Mouse (Mus musculus) limb, embryonic 10.5 days (tissue): ENCODE results near the gene Tmc6. TPM values are rescaled to one million over a fixed set of nuclear protein-coding genes. Genes with fewer than 3 reads are reported as not detected.

ENCODE experiments used
- DNase-seq: peaks from one replicate; pipeline ENCODE4 v3.0.0-alpha.2; 2017; ENCODE audit warnings: low spot score
- H3K27ac ChIP-seq: fragments of 300-500 bp; sonication (generic); 2 replicates; pipeline ENCODE4 v1.5.1; 2016; ENCODE audit warnings: mild to moderate bottlenecking
- H3K27me3 ChIP-seq: fragments of 300-500 bp; sonication (generic); 2 replicates; pipeline ENCODE4 v1.6.1; 2016; ENCODE audit warnings: low read depth, mild to moderate bottlenecking; ENCODE audit not compliant: poor library complexity, severe bottlenecking
- H3K36me3 ChIP-seq: fragments of 300-500 bp; sonication (generic); 2 replicates; pipeline ENCODE4 v1.6.1; 2016; ENCODE audit warnings: mild to moderate bottlenecking, moderate library complexity
- H3K4me1 ChIP-seq: fragments of 300-500 bp; sonication (generic); 2 replicates; pipeline ENCODE4 v1.6.1; 2016
- H3K4me3 ChIP-seq: fragments of 300-500 bp; sonication (generic); 2 replicates; pipeline ENCODE4 v1.5.1; 2016; ENCODE audit warnings: mild to moderate bottlenecking, moderate library complexity
- H3K9me3 ChIP-seq: fragments of 300-500 bp; sonication (generic); replicated peaks from 2 replicates; pipeline ENCODE4 v1.6.1; 2016; ENCODE audit warnings: mild to moderate bottlenecking
- WGBS: fragments of 180-500 bp; shearing (Covaris S2); methylation state at CpG from one replicate; pipeline ENCODE4 v1.1.7; 2016; 5-methylcytosine and 5-hydroxymethylcytosine counted together
- polyA plus RNA-seq: library from polyadenylated mRNA; unstranded; fragments of >200 nt; fragmentation: Nextera tagmentation; extraction: Ambion mirVana; gene quantifications from 2 replicates; pipeline ENCODE4 v1.2.1, GENCODE M21; 2016

The Tmc6 gene
- polyA plus RNA-seq: 25.1 and 28.2 TPM in 2 replicates

DNA sequence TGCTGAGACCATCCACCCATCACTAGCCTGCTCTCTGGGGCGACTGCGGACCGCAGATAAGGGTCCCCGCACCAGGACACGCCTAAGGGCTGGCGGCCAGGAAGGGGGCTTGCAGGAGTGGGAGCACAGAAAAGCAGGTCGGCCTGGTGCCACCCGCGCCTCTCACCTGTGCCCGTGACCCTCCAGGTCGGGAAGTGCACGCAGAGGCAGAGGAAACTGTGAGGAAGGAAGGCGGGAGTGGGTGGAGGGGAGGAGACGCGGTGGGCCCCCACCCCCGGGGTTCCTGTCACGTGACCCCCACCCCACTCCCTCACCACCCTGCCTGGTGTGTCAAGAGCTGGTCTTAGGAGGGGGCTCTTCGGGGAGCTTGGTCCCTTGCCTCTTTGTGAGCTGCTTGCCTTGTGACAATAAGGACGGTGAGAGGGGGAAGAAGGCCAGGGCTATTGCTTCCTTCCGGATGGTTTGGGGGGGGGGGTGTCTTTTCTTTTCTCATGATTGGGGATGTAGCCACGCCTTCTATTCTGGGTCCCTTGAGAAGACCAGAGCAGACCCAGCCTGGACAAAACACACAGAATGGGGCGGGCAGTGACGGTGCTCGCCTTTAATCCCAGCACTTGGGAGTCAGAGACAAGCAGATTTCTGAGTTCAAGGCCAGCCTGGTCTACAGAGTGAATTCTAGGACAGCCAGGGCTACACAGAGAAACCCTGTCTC lies at the start of gene Tmc6, which contains the start of gene Tmc8:
Gene Tmc6, minus strand, starts transcription at position 206 of the 712 bp plus-strand sequence.
Gene Tmc8, plus strand, starts transcription at position 84 of the 712 bp plus-strand sequence.
- 42% methylated on average over 22 of the region's 24 CpGs for WGBS
- peak within 1 kb of the TSS; percentile 66 for H3K4me3 ChIP-seq
- DNase-seq: no peak
- peaks cover 11% of the 10 kb centered on the region for H3K36me3 ChIP-seq
- H3K27ac ChIP-seq: peak within 1 kb of the TSS; percentile 91
- H3K9me3 ChIP-seq: no peaks in the 10 kb centered on the region
- peaks cover 41% of the 10 kb centered on the region for H3K27me3 ChIP-seq
- H3K4me1 ChIP-seq: peaks cover 71% of the 10 kb centered on the region

- Histone ChIP-seq H3K4me3 (no peak overlapping the region), H3K27ac (0 out of 2 replicates have a peak overlapping the region, but pooled peaks have one; percentile 3), H3K9me3 (no peaks in the 10 kb centered on the region), H3K36me3 (no peaks in the 10 kb centered on the region), H3K4me1 (peaks cover 47% of the 10 kb centered on the region), H3K27me3 (no peaks in the 10 kb centered on the region)
- DNase-seq: no peak
- WGBS: 84% methylated on average over 9 of the region's 9 CpGs
Observed at GRCm38 (mm10) chr11:117830401-117830800, 48.4 kb upstream of the Tmc6 start.

DNA sequence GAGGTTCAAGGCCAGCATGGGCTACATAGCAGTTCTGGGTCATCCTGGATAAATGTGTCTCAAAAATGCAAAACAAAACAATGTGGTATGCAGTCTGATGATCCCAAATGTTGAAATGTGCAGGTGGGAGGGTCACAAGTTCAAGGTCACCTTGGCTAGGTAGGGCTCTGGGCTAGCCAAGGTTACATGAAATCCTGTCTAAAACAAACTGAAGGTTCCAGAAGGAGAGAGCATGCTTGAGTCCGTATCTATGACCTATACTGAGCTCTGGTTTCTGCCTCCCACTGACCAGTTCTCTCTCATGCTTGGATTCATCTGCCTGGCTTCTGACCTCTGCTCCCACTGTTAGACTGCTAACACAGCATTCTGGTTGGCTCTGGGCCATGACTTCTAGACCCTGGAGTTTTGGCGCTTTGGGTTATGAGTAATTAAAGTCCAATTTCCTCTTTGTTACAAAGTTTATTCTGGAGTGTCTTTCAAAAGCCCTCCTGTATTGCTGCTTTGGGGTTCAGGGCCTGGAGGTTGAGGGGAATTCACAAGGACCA lies 47.7 kb upstream of the Tmc6 start:
- no peak overlapping the region for H3K27ac ChIP-seq
- WGBS: 92% methylated on average over 2 of the region's 2 CpGs

GRCm38 (mm10) chr11:117828888-117829604 lies 47.0 kb upstream of the Tmc6 start:
- H3K36me3 ChIP-seq: peaks cover 3% of the 10 kb centered on the region
- no peak for DNase-seq
- peaks cover 56% of the 10 kb centered on the region for H3K4me1 ChIP-seq
- no peak overlapping the region for H3K27ac ChIP-seq
- H3K4me3 ChIP-seq: no peak overlapping the region
- no peaks in the 10 kb centered on the region for H3K27me3 ChIP-seq
- 65% methylated on average over 9 of the region's 9 CpGs for WGBS
- no peaks in the 10 kb centered on the region for H3K9me3 ChIP-seq

More for the DNA sequence above, 47.7 kb upstream of the Tmc6 start:
- Histone ChIP-seq H3K4me1 (peaks cover 50% of the 10 kb centered on the region), H3K9me3 (no peaks in the 10 kb centered on the region), H3K27me3 (no peaks in the 10 kb centered on the region), H3K36me3 (no peaks in the 10 kb centered on the region), H3K4me3 (no peak overlapping the region)
- DNase-seq: no peak

DNA sequence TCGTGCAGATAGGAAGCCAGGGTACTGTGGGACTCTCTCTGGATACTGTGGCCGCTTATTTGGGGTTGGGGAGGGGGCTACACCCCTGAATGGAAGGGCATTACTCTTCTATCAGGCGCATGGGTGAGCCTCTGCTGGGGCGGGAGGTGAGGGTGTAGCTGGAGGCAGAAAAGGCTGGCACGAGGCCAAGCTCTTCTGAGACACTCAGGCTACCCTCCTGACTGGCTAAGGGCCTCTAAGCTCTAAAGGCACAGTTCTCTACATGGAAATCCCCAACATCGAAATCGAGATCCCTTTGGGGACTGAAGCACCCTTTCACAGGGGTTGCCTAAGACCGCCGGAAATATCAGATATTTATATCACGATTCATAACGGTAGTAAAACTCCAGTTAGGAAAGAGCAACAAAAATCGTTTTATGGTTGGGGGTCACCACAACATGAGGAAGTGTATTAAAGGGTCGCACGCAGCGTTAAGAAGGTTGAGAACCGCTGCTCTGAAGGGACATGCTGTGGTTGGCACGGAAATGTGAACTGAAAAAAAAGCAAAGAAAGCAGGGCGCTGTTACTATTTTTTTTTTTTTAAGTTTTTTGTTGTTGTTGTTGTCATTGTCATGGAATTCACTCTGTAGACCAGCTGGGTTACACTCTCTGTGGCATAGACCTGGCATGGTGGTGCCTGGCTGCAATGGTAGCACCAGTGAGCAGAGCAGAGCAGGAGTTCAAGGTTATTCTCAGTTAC lies 46.3 kb upstream of the Tmc6 start:
- 88% methylated on average over 18 of the region's 18 CpGs for WGBS
- Histone ChIP-seq H3K27ac (0 out of 2 replicates have a peak overlapping the region, but pooled peaks have one; percentile 22), H3K27me3 (no peaks in the 10 kb centered on the region), H3K4me1 (peaks cover 60% of the 10 kb centered on the region), H3K9me3 (no peaks in the 10 kb centered on the region), H3K4me3 (no peak overlapping the region), H3K36me3 (peaks cover 11% of the 10 kb centered on the region)
- no peak for DNase-seq

DNA sequence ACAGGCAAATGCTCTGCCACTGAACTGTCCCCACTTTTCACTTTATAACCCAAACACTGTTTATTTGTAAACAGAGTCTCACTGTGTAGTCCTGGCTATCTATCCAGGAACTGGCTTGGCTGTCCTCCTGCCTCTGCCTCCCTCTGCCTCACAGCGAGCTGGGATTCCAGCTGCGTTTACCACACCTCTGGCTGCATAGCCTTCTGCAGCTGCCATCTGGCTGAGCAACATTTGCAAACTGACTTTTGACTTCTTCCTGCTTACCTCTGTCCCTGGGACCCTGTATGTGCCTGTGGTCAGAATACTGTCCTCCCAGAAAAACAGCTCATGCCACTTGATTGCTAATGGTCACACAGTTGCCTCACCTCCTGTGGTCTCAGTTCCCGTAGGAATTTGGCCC lies 45.4 kb upstream of the Tmc6 start:
- 43% methylated on average over 3 of the region's 3 CpGs for WGBS
- H3K4me1 ChIP-seq: peaks cover 65% of the 10 kb centered on the region

GRCm38 (mm10) chr11:117826916-117827315 lies 44.9 kb upstream of the Tmc6 start:
- Histone ChIP-seq H3K4me1 (peaks cover 62% of the 10 kb centered on the region), H3K27me3 (no peaks in the 10 kb centered on the region), H3K9me3 (no peaks in the 10 kb centered on the region), H3K36me3 (peaks cover 25% of the 10 kb centered on the region), H3K27ac (peak overlapping the region; percentile 96), H3K4me3 (no peak overlapping the region)
- WGBS: 75% methylated on average over 8 of the region's 8 CpGs
- DNase-seq: no peak

More for the DNA sequence above, 45.4 kb upstream of the Tmc6 start:
- no peak for DNase-seq
- no peak overlapping the region for H3K4me3 ChIP-seq
- peaks cover 20% of the 10 kb centered on the region for H3K36me3 ChIP-seq
- H3K27me3 ChIP-seq: no peaks in the 10 kb centered on the region
- H3K9me3 ChIP-seq: no peaks in the 10 kb centered on the region
- peak overlapping the region; percentile 96; the same call in 1 of the 2 replicates for H3K27ac ChIP-seq

DNA sequence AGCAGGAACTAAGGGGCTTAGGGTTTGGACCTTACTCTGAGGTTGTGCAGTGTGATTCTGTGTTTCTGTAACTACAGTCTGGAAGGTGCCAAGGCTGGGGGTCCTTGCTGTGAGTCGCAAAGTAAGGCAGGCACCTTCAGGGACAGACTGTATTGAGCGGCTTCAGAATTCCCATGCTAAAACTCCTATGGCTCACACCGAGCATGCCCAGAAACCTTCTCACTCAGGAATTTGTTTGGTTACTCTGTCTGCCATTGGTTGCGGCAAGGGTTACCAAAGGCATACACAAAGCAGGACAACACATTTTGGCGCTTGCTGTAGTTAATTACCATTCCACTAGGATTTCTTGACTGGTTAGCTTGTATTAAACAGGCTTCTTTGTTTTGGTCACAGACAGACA lies 44.2 kb upstream of the Tmc6 start:
- H3K27ac ChIP-seq: peak overlapping the region; percentile 96
- WGBS: 18% methylated on average over 5 of the region's 5 CpGs
- peak overlapping the region; percentile 77 for H3K4me3 ChIP-seq
- no peaks in the 10 kb centered on the region for H3K27me3 ChIP-seq
- H3K4me1 ChIP-seq: peaks cover 63% of the 10 kb centered on the region
- H3K9me3 ChIP-seq: no peaks in the 10 kb centered on the region
- no peak for DNase-seq
- peaks cover 32% of the 10 kb centered on the region for H3K36me3 ChIP-seq

GRCm38 (mm10) chr11:117825333-117826101 lies 43.5 kb upstream of the Tmc6 start, which contains the start of the genes Afmid and Tk1:
Gene Afmid (plus strand): TSS chr11:117825924.
Gene Tk1 (minus strand): TSS chr11:117826092.
- no peaks in the 10 kb centered on the region for H3K9me3 ChIP-seq
- peaks cover 63% of the 10 kb centered on the region for H3K4me1 ChIP-seq
- WGBS: under 1% methylated on average over 34 of the region's 34 CpGs

DNA sequence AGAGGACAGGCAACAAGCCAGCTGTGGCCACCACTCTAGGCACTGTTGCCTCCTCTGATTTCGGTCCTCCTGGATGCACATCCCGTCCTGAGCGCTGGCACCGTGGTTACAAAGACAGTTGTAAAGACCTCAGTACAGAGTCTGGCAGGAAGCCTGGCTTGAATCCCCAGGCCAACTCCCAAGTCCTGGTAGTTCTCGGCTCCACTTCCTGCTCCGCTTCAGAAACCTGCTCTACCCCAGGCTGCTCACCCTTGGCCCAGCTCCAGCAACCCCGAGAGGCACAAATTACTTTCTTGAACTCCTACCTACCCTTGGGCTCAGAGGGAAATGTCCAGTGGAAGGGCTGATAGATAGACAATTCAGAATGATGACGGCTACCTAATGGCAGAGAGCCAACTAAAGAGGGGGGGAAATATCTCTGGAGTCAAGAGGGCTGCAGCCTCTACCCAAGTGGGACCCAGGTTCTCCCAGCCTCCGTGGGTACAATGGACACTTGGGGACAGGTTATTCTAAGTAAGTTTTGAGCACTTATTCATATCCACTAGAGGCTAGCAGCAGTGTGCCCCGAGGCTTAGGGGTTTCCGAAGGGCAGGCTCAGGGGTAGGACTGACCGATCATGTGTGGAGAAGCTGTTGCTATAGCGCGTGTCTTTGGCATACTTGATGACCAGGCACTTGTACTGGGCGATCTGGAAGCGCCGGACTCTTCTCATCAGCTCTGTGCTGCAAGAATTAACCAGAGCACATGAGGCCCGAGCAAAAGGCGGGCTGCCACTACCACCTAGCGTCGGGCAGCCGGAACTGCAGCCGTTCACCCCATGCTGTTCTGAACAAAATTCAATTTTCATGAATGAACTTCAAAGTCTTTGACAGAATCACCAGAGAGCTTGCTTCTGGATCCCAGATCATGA lies 42.3 kb upstream of the Tmc6 start:
- WGBS: 35% methylated on average over 23 of the region's 23 CpGs
- Histone ChIP-seq H3K9me3 (no peaks in the 10 kb centered on the region), H3K27ac (peak overlapping the region; percentile 96), H3K36me3 (peaks cover 51% of the 10 kb centered on the region), H3K4me3 (peak overlapping the region; percentile 77), H3K4me1 (peaks cover 71% of the 10 kb centered on the region), H3K27me3 (no peaks in the 10 kb centered on the region)
- DNase-seq: peak; percentile 89

More at GRCm38 (mm10) chr11:117825333-117826101, 43.5 kb upstream of the Tmc6 start, which contains the start of the genes Afmid and Tk1:
- DNase-seq: peak; percentile 90
- Histone ChIP-seq H3K27ac (peak within 1 kb of the TSS; percentile 96), H3K36me3 (peaks cover 39% of the 10 kb centered on the region), H3K27me3 (no peaks in the 10 kb centered on the region), H3K4me3 (peak within 1 kb of the TSS; percentile 77)

DNA sequence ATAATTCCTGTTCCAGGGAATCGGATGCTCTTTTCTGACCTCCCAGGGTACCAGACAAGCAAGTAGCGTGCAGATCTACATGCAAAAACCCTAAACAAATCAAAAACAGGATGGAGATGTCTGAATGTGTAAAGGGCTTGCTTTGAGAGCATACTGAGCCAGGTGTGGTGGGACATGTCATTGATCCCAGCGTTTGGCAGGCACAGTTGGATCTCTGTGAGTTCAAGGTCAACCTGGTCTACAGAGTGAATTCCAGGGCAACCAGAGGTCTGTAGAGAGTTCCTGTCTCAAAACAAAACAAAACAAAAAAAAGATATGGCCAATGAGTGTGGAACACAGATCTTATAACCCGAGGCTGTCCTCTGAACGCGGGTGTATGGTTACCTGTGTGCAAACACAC lies 41.4 kb upstream of the Tmc6 start:
- H3K36me3 ChIP-seq: peaks cover 60% of the 10 kb centered on the region

More for the DNA sequence above, 41.4 kb upstream of the Tmc6 start:
- no peak overlapping the region for H3K27ac ChIP-seq
- no peak for DNase-seq
- WGBS: 92% methylated on average over 6 of the region's 6 CpGs
- no peak overlapping the region for H3K4me3 ChIP-seq
- no peaks in the 10 kb centered on the region for H3K27me3 ChIP-seq
- H3K4me1 ChIP-seq: peaks cover 70% of the 10 kb centered on the region
- no peaks in the 10 kb centered on the region for H3K9me3 ChIP-seq
